Mouse (Mus musculus) hindbrain, postnatal 0 days (tissue): ENCODE measurements around the gene Apbb2. TPM values are rescaled to one million over a fixed set of nuclear protein-coding genes. Genes with fewer than 3 reads are reported as not detected.
A peak's percentile ranks its signal among the peaks of the same experiment; 100 is the strongest.

Source experiments
- ATAC-seq: fragments of 200-750 bp; cut with Nextera tagmentation; 2 replicates; pipeline ENCODE4 v1.8.0; 2017; ENCODE audit warnings: mild to moderate bottlenecking, moderate TSS enrichment, moderate library complexity
- DNase-seq: peaks from one replicate; pipeline ENCODE4 v3.0.0-alpha.2; 2015; ENCODE audit warnings: low spot score
- H3K27ac ChIP-seq: fragments of 300-500 bp; sonication (generic); 2 replicates; pipeline ENCODE4 v1.5.1; 2014; ENCODE audit warnings: mild to moderate bottlenecking
- H3K27me3 ChIP-seq: fragments of 300-500 bp; sonication (generic); 2 replicates; pipeline ENCODE4 v1.6.1; 2014; ENCODE audit warnings: low read length, mixed read lengths; ENCODE audit not compliant: insufficient read depth
- H3K36me3 ChIP-seq: fragments of 300-500 bp; sonication (generic); 2 replicates; pipeline ENCODE4 v1.6.1; 2014; ENCODE audit warnings: low read length, mixed read lengths; ENCODE audit not compliant: insufficient read depth
- H3K4me1 ChIP-seq: fragments of 300-500 bp; sonication (generic); 2 replicates; pipeline ENCODE4 v1.6.1; 2014; ENCODE audit warnings: antibody characterized with exemption, low read length, mixed read lengths; ENCODE audit not compliant: insufficient read depth
- H3K4me2 ChIP-seq: fragments of 300-500 bp; sonication (generic); 2 replicates; pipeline ENCODE4 v1.6.1; 2014; ENCODE audit warnings: low read depth, mild to moderate bottlenecking, low read length, moderate library complexity, mixed read lengths
- H3K4me3 ChIP-seq: fragments of 300-500 bp; sonication (generic); 2 replicates; pipeline ENCODE4 v1.5.1; 2014; ENCODE audit warnings: low read length
- H3K9ac ChIP-seq: fragments of 300-500 bp; sonication (generic); replicated peaks from 2 replicates; pipeline ENCODE4 v1.6.1; 2014; ENCODE audit warnings: mild to moderate bottlenecking, low read length, moderate library complexity, mixed read lengths
- H3K9me3 ChIP-seq: fragments of 300-500 bp; sonication (generic); 2 replicates; pipeline ENCODE4 v1.6.1; 2016; ENCODE audit warnings: low read length, mixed read lengths
- CTCF ChIP-seq: IDR thresholded peaks from 2 replicates; pipeline ENCODE4 v1.5.1; 2016; ENCODE audit warnings: antibody characterized with exemption, control low read depth, low read depth
- WGBS: fragments of 180-500 bp; shearing (Covaris S2); extraction: QIAGEN DNeasy Blood & Tissue Kit; methylation state at CpG from one replicate; pipeline ENCODE4 v1.1.7; 2014; 5-methylcytosine and 5-hydroxymethylcytosine counted together
- polyA plus RNA-seq: library from polyadenylated mRNA; unstranded; fragments of >200 nt; fragmentation: Nextera tagmentation; extraction: Ambion mirVana; gene quantifications from 2 replicates; pipeline ENCODE4 v1.2.1, GENCODE M21; 2015
- total RNA-seq: library from RNA; depleted of rRNA; stranded (reverse); fragments of >200 nt; gene quantifications from 2 replicates; pipeline ENCODE4 v1.2.3, GENCODE M21; 2014

The Apbb2 gene
- total and polyA plus RNA-seq, 2 experiments from 2014 or later = 72.1 to 76.9 TPM

DNA sequence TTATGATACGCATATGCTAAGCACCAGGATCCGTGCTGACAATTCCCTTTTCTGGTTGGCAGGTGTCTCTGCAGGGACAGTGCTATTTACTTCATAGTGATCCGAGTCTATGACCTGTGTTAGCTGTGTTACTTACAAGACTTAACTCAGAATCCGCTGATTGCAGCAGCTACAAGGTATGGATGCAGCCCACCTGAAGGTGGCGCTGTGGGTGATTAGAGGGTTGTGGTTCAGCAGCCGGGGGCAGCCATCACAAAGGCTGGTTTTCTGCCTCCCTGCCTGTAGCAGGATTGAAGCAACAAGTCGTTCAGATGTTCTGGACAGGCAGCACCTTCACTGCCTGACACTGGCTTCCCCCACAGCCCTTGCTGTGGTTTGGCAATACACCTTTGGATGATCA lies 280.0 kb downstream of the Apbb2 start:
- H3K4me2 ChIP-seq = peak overlapping the region; percentile 90; the same call in 1 of the 2 replicates

DNA sequence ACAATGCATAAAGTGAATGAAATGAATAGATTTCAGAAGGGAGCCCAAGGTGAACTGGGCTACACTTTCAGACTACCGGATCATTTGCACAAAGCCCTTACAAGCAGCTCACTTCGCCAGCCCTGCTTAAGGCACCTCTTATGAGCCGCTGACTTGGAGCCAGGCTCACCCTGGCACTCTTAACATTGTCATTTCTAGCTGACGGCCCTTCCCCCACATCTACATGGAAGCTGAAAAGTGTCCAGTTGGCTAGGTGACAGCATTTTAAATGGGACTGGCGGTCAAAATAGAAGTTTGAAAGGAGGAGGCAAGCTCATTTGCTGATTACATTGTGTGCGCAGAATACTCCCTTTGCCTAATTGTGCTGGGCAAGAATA lies 280.6 kb downstream of the Apbb2 start:
- Histone ChIP-seq H3K4me1 (peaks cover 15% of the 10 kb centered on the region; the same call in 1 of the 2 replicates), H3K4me2 (peak overlapping the region; percentile 90), H3K27ac (peak overlapping the region; percentile 61; the same call in 1 of the 2 replicates), H3K9me3 (no peaks in the 10 kb centered on the region), H3K9ac (peak overlapping the region; percentile 49), H3K36me3 (no peaks in the 10 kb centered on the region), H3K4me3 (peak overlapping the region; percentile 50), H3K27me3 (no peaks in the 10 kb centered on the region)
- 11% methylated on average over 6 of the region's 6 CpGs for WGBS
- ATAC-seq (peak; percentile 65), DNase-seq (peak; percentile 78)
- TF ChIP-seq CTCF = no peak

More for the DNA sequence above, 280.0 kb downstream of the Apbb2 start:
- TF ChIP-seq CTCF = peak; percentile 76
- Histone ChIP-seq H3K27ac (no peak overlapping the region), H3K27me3 (no peaks in the 10 kb centered on the region), H3K9me3 (no peaks in the 10 kb centered on the region), H3K4me1 (peaks cover 15% of the 10 kb centered on the region; the same call in 1 of the 2 replicates), H3K9ac (no peak overlapping the region), H3K36me3 (no peaks in the 10 kb centered on the region), H3K4me3 (no peak overlapping the region)
- ATAC-seq = 0 out of 2 replicates have a peak, but pooled peaks have one; percentile 25
- peak; percentile 77 for DNase-seq
- WGBS = 21% methylated on average over 7 of the region's 7 CpGs

DNA sequence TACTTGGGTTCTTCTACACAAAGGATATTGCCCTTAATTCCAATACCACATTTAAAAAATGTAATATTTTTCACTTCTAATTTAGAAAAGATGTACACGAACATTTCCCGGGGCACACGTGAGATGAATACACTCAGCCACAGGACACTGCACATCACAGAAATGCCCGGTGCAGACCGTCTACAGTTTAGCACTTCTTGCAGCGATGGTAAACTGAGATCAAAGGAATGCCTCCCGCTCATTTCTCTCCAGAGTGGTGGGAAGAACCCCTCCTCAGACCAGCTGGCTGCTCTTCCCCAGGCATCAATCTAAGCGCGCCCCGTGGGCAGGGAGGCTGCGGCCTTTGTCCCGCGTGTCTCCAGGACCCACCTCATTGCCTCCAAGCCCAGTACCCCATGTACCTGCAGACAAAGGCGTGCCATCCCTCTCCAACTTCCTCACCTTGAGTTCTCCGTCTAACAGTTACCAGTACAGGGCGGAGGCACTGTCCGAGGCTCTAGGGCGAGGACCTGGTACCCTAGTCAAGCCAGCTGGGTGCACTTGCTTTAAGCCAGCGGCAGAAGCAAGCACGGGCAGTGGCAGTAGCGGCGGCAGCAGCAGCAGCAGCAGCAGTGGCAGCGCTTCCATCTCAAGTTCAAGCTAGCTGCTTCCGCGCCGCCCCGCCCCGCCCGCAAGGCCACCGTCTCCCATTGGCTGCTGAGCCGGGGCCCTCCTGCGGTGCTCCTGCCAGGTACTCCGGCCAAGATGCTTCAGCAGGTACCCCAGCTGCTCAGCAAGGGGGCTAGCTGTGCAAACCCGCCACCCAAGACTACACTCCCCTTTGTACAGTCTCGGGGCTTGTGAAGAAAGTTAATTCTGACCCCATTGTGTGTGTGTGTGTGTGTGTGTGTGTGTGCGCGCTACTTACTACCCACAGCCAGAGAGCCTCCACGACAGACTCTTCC lies 281.3 kb downstream of the Apbb2 start:
- no peak for TF ChIP-seq CTCF
- WGBS = 5% methylated on average over 38 of the region's 38 CpGs

DNA sequence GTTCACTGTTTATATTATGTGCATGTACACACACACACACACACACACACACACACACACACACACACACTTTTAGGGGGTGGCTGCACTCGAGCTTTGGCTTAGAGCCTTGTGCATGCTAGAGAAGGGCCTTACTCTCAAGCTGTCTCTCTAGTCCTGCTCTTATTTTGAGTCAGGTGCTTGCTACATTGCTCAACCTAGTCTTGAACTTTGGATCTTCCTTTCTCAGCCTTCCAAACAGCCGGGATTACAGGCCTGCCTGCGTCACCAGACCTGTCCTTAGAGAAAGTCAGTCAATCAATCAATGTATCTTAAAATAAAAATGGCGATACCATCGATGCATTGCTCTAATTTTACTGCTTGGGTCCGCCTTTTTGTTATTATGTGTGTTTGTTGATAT lies 287.8 kb downstream of the Apbb2 start:
- TF ChIP-seq CTCF = no peak
- no peak for DNase-seq
- Histone ChIP-seq H3K9me3 (no peaks in the 10 kb centered on the region), H3K9ac (no peak overlapping the region), H3K4me1 (no peaks in the 10 kb centered on the region), H3K27me3 (no peaks in the 10 kb centered on the region), H3K4me2 (no peak overlapping the region), H3K27ac (no peak overlapping the region), H3K36me3 (no peaks in the 10 kb centered on the region), H3K4me3 (no peak overlapping the region)
- 91% methylated on average over 6 of the region's 6 CpGs for WGBS
- ATAC-seq = no peak

More for the DNA sequence above, 281.3 kb downstream of the Apbb2 start:
- H3K27me3 ChIP-seq = no peaks in the 10 kb centered on the region
- no peaks in the 10 kb centered on the region for H3K9me3 ChIP-seq
- H3K4me3 ChIP-seq = peak overlapping the region; percentile 50
- H3K4me1 ChIP-seq = peaks cover 15% of the 10 kb centered on the region; the same call in 1 of the 2 replicates
- DNase-seq (peak; percentile 77), ATAC-seq (peak; percentile 75)
- peak overlapping the region; percentile 90 for H3K4me2 ChIP-seq
- peak overlapping the region; percentile 61 for H3K27ac ChIP-seq
- H3K36me3 ChIP-seq = no peaks in the 10 kb centered on the region
- peak overlapping the region; percentile 49 for H3K9ac ChIP-seq

DNA sequence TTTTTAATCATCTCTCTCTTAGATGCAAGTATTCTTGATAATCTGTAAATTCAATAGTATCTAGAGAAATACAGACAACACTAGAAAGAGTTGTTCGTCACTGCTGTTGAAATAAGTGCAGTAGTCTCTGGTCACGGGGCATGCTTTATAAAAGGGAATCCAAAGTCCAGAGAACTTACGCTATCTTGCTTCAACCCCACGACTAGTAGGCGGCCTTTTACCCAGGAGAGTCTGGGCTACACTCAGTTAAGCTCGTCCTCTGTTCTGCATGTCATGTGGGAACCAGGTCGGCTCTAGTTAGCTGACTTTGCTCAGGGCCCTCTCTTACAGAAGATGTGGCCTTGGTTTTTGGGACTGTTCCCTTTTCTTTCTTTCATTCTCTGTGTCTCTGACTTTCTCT lies 289.8 kb downstream of the Apbb2 start:
- no peak overlapping the region for H3K9ac ChIP-seq
- H3K36me3 ChIP-seq = no peaks in the 10 kb centered on the region
- no peaks in the 10 kb centered on the region for H3K27me3 ChIP-seq
- peaks cover 4% of the 10 kb centered on the region; the same call in 1 of the 2 replicates for H3K4me1 ChIP-seq
- H3K9me3 ChIP-seq = no peaks in the 10 kb centered on the region
- WGBS = 54% methylated on average over 7 of the region's 7 CpGs
- peak overlapping the region; percentile 76; the same call in 1 of the 2 replicates for H3K27ac ChIP-seq
- peak overlapping the region; percentile 42 for H3K4me2 ChIP-seq
- no peak overlapping the region for H3K4me3 ChIP-seq
- ATAC-seq = no peak
- DNase-seq = no peak
- TF ChIP-seq CTCF = no peak

DNA sequence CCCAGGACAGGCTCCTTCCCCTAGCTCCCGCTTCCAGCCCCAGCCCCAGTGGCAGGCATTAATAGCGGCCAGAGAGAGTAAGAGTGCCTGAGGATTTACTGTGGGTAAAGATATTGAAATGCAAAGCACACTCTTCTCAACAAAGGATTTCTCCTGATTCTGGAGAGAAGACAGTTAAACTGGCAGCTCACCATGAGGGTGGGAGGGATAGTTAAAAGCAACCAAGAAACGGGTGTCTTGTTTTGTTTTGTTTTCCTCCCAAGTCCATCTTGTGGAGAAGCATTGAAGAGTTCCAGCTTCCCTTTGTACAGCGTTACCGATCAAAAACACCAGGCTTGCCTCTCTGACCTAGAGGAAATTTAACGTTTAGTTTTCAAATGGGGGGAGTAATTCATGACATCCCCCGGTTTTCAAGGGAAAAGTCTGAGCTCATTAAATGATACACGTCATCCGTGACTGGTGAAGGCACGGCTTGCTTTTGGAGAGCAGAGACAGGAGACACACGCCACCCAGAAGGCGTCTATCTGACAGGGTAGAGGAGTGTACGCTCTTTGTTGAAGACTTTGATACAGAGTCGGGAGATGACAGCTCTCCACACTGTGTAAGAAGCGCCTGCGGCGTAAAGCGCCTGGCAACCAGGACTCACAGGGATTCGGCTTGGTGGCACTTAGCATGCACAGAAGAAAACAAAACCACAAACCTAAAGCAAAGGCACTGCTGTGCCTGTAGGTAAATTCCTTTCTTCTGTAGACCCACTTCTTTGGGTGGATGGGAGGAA lies 290.4 kb downstream of the Apbb2 start:
- H3K9ac ChIP-seq = peak overlapping the region; percentile 2; the same call in 1 of the 2 replicates
- TF ChIP-seq CTCF = peak; percentile 21; the same call in 1 of the 2 replicates
- peak overlapping the region; percentile 42 for H3K4me2 ChIP-seq
- 9% methylated on average over 19 of the region's 19 CpGs for WGBS
- peak; percentile 78 for DNase-seq
- no peaks in the 10 kb centered on the region for H3K9me3 ChIP-seq
- H3K4me1 ChIP-seq = peaks cover 4% of the 10 kb centered on the region; the same call in 1 of the 2 replicates
- peak overlapping the region; percentile 76 for H3K27ac ChIP-seq
- peak overlapping the region; percentile 19; the same call in 1 of the 2 replicates for H3K4me3 ChIP-seq
- peak; percentile 90 for ATAC-seq
- no peaks in the 10 kb centered on the region for H3K36me3 ChIP-seq
- no peaks in the 10 kb centered on the region for H3K27me3 ChIP-seq
